Mouse (Mus musculus) WW6 (cell line): ENCODE data around the gene Gm15130.

Experiments
- DNase-seq: peaks from one replicate; pipeline ENCODE4 v3.0.0-alpha.2; 2013; ENCODE audit warnings: low read depth, low spot score

Gm15130 gene

DNA sequence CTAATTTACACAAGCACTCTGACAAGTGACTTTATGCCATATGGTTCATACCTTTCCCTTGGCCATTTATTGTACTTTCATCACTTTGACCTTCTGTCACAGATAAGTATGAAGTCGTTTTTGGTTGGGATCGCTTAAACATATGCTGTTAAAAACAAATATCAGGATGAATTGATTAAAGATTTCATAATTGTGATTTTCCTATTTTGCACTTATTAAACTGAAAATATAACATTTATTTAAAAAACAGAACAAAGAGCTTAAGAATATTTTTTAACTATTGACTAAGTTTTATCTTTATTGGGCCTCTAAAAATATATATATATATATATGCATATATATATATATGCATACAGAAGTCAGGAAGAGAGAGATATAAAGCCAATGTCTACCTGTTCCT, at the start of gene Gm15130:
Gm15130 (minus strand) TSS at position 101 of the 400 bp plus-strand sequence.
- DNase-seq = no peak

DNA sequence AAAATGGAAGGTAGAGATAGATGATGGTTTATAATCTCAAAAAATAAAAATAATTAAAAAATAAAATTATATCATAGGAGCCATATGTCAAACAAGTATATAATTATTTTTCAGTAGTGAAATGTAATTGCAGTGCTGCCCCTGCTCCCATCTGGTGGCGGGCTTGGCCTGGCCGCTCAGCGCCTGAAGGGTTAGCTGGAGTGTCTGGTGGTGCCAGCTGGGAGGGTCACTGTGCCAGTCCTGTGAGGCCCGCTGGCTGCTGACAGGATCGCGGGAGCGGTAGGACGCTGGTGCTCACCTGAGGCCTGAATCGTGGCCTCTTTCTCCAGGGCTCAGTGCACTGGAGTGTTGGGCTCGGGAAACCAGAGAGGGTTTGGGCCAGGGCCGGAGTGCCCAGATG, 29.3 kb upstream of the Gm15130 start:
- no peak for DNase-seq

DNA sequence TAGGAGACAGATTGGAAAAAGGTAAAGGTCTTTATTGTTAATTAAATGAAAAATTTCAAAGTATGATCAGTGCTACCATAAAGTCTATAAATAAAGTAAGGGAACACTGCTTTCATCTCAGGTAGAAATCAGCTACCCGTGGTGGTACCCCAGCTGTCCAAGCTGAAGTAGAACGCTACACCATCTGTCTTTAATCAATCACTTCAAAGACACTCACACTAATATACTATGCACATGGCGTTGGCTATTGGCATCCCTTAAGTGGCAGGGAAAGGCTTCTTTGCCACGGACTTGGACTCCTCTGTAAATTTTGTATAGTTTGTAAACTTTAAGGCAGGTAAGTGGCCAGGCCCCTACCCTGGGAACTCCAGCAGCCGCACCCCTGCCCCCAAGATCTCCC, 17.0 kb downstream of the Gm15130 start:
- no peak for DNase-seq

DNA sequence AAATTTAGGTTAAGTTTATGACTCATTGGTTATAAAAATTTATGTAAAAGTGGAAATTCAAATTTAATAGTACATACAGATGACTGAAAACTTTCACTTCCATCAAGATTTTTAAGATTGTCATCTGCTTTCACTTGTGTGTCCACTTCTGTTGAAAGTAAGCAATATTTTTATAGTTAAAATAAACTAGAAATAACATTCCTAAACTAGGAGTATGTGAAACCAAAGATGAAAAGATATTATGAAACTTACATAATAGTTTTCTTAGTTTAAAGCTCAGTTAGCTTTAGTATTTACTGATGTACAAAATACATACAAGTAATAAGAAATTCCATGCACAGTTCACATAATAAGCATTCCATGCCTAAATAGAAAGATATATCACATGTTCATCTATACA, 46.9 kb downstream of the Gm15130 start, which contains the start of gene Gm13941:
Gm13941 (minus strand) TSS at position 101 of the 400 bp plus-strand sequence.
- DNase-seq = no peak
